Mouse (Mus musculus) intestine, embryonic 15.5 days (tissue): ENCODE measurements around the gene Chadl. TPM values are rescaled to one million over a fixed set of nuclear protein-coding genes. Genes with fewer than 3 reads are reported as not detected.
"Not testable (repeated sequence)": the region's sequence is repeated elsewhere in the genome, so short reads cannot be mapped to it uniquely, and the experiment has no call there.

Experiments used
- ATAC-seq: fragments of 200-750 bp; cut with Nextera tagmentation; 2 replicates; pipeline ENCODE4 v1.8.0; 2017; ENCODE audit warnings: moderate TSS enrichment, moderate library complexity
- H3K27ac ChIP-seq: fragments of 300-500 bp; sonication (generic); 2 replicates; pipeline ENCODE4 v1.5.1; 2015; ENCODE audit warnings: mild to moderate bottlenecking, inconsistent platforms
- H3K27me3 ChIP-seq: fragments of 300-500 bp; sonication (generic); replicated peaks from 2 replicates; pipeline ENCODE4 v1.6.1; 2015; ENCODE audit warnings: inconsistent platforms
- H3K36me3 ChIP-seq: fragments of 300-500 bp; sonication (generic); 2 replicates; pipeline ENCODE4 v1.6.1; 2015; ENCODE audit warnings: inconsistent platforms
- H3K4me1 ChIP-seq: fragments of 300-500 bp; sonication (generic); replicated peaks from 2 replicates; pipeline ENCODE4 v1.6.1; 2015; ENCODE audit warnings: inconsistent platforms
- H3K4me2 ChIP-seq: fragments of 300-500 bp; sonication (generic); replicated peaks from 2 replicates; pipeline ENCODE4 v1.6.1; 2015; ENCODE audit warnings: mild to moderate bottlenecking, inconsistent platforms
- H3K4me3 ChIP-seq: fragments of 300-500 bp; sonication (generic); replicated peaks from 2 replicates; pipeline ENCODE4 v1.5.1; 2015; ENCODE audit warnings: inconsistent platforms
- H3K9ac ChIP-seq: fragments of 300-500 bp; sonication (generic); 2 replicates; pipeline ENCODE4 v1.6.1; 2015; ENCODE audit warnings: inconsistent platforms
- H3K9me3 ChIP-seq: fragments of 300-500 bp; sonication (generic); 2 replicates; pipeline ENCODE4 v1.6.1; 2016; ENCODE audit warnings: inconsistent platforms
- WGBS: fragments of 180-500 bp; shearing (Covaris S2); methylation state at CpG from one replicate; pipeline ENCODE4 v1.1.7; 2015; 5-methylcytosine and 5-hydroxymethylcytosine counted together
- polyA plus RNA-seq: library from polyadenylated mRNA; unstranded; fragments of >200 nt; fragmentation: Nextera tagmentation; extraction: Ambion mirVana; gene quantifications from 2 replicates; pipeline ENCODE4 v1.2.1, GENCODE M21; 2015

Gene Chadl
- polyA plus RNA-seq, result 2.8 and 2.9 TPM in 2 replicates

GRCm38 (mm10) chr15:81697175-81697574, at the start of gene Chadl:
Gene Chadl, minus strand, starts transcription at chr15:81697287.
- no peak within 1 kb of the TSS for H3K4me2 ChIP-seq
- WGBS, result 53% methylated on average over 7 of the region's 7 CpGs
- H3K36me3 ChIP-seq, result no peaks in the 10 kb centered on the region
- H3K9ac ChIP-seq, result no peak within 1 kb of the TSS
- peaks cover 35% of the 10 kb centered on the region for H3K27me3 ChIP-seq
- no peak within 1 kb of the TSS for H3K27ac ChIP-seq
- H3K9me3 ChIP-seq, result no peaks in the 10 kb centered on the region
- peaks cover 14% of the 10 kb centered on the region for H3K4me1 ChIP-seq
- H3K4me3 ChIP-seq, result no peak within 1 kb of the TSS
- no peak for ATAC-seq

GRCm38 (mm10) chr15:81745601-81746114, 48.6 kb upstream of the Chadl start:
- Histone ChIP-seq H3K9me3 (no peaks in the 10 kb centered on the region), H3K27me3 (no peaks in the 10 kb centered on the region), H3K4me1 (peaks cover 10% of the 10 kb centered on the region), H3K27ac (peak overlapping the region; percentile 92), H3K4me3 (peak overlapping the region; percentile 93), H3K36me3 (no peaks in the 10 kb centered on the region), H3K4me2 (peak overlapping the region; percentile 89), H3K9ac (peak overlapping the region; percentile 94)
- 1% methylated on average over 33 of the region's 33 CpGs for WGBS
- peak; percentile 70 for ATAC-seq

- H3K9me3 ChIP-seq, result no peaks in the 10 kb centered on the region
- peak within 1 kb of the TSS; percentile 89 for H3K4me2 ChIP-seq
- ATAC-seq, result peak; percentile 88
- H3K4me1 ChIP-seq, result peaks cover 10% of the 10 kb centered on the region
- peak within 1 kb of the TSS; percentile 94 for H3K9ac ChIP-seq
- no peaks in the 10 kb centered on the region for H3K27me3 ChIP-seq
- under 1% methylated on average over 65 of the region's 65 CpGs for WGBS
- no peaks in the 10 kb centered on the region for H3K36me3 ChIP-seq
- peak within 1 kb of the TSS; percentile 93 for H3K4me3 ChIP-seq
- peak within 1 kb of the TSS; percentile 92 for H3K27ac ChIP-seq
These were observed 48.0 kb upstream of the Chadl start, which contains the start of the genes Zc3h7b and Rangap1 for GRCm38 (mm10) chr15:81744992-81745600. Gene Zc3h7b, plus strand, starts transcription at chr15:81745057. Gene Rangap1, minus strand, starts transcription at chr15:81745530.

GRCm38 (mm10) chr15:81742368-81742767, 45.3 kb upstream of the Chadl start:
- not testable (repeated sequence) for H3K36me3 ChIP-seq, H3K4me3 ChIP-seq, H3K9ac ChIP-seq, H3K4me1 ChIP-seq, H3K9me3 ChIP-seq, H3K4me2 ChIP-seq, ATAC-seq, H3K27me3 ChIP-seq, H3K27ac ChIP-seq
- 28% methylated on average over 2 of the region's 2 CpGs for WGBS

GRCm38 (mm10) chr15:81739924-81740323, 42.8 kb upstream of the Chadl start:
- H3K9me3 ChIP-seq, result no peaks in the 10 kb centered on the region
- H3K9ac ChIP-seq, result no peak overlapping the region
- ATAC-seq, result no peak
- H3K36me3 ChIP-seq, result no peaks in the 10 kb centered on the region
- no peak overlapping the region for H3K27ac ChIP-seq
- H3K4me1 ChIP-seq, result peaks cover 3% of the 10 kb centered on the region; the same call in 1 of the 2 replicates
- H3K4me2 ChIP-seq, result no peak overlapping the region
- no peaks in the 10 kb centered on the region for H3K27me3 ChIP-seq
- 9% methylated on average over 2 of the region's 2 CpGs for WGBS
- no peak overlapping the region for H3K4me3 ChIP-seq

- H3K9ac ChIP-seq, result no peak overlapping the region
- no peak overlapping the region for H3K4me3 ChIP-seq
- no peaks in the 10 kb centered on the region for H3K9me3 ChIP-seq
- 74% methylated on average over 3 of the region's 3 CpGs for WGBS
- H3K36me3 ChIP-seq, result no peaks in the 10 kb centered on the region
- ATAC-seq, result no peak
- H3K4me1 ChIP-seq, result peaks cover under 1% of the 10 kb centered on the region; the same call in 1 of the 2 replicates
- no peaks in the 10 kb centered on the region for H3K27me3 ChIP-seq
- no peak overlapping the region for H3K27ac ChIP-seq
- H3K4me2 ChIP-seq, result no peak overlapping the region
These were observed 42.2 kb upstream of the Chadl start for GRCm38 (mm10) chr15:81739296-81739695.

GRCm38 (mm10) chr15:81735075-81735474, 38.0 kb upstream of the Chadl start:
- Histone ChIP-seq H3K9me3 (no peaks in the 10 kb centered on the region), H3K4me1 (no peaks in the 10 kb centered on the region), H3K27ac (no peak overlapping the region), H3K4me3 (no peak overlapping the region), H3K27me3 (no peaks in the 10 kb centered on the region), H3K4me2 (no peak overlapping the region), H3K36me3 (no peaks in the 10 kb centered on the region), H3K9ac (no peak overlapping the region)
- 48% methylated on average over 3 of the region's 3 CpGs for WGBS
- no peak for ATAC-seq

GRCm38 (mm10) chr15:81729792-81730635, 32.9 kb upstream of the Chadl start:
- Histone ChIP-seq H3K9ac (peak overlapping the region; percentile 93), H3K27me3 (no peaks in the 10 kb centered on the region), H3K4me3 (peak overlapping the region; percentile 87), H3K9me3 (no peaks in the 10 kb centered on the region), H3K4me2 (peak overlapping the region; percentile 86), H3K36me3 (0 out of 2 replicates have a peak, but pooled peaks cover 4% of the 10 kb centered on the region), H3K27ac (peak overlapping the region; percentile 78), H3K4me1 (peaks cover 9% of the 10 kb centered on the region)
- WGBS, result 5% methylated on average over 41 of the region's 41 CpGs
- ATAC-seq, result peak; percentile 99

- H3K4me1 ChIP-seq, result peaks cover 9% of the 10 kb centered on the region
- H3K4me3 ChIP-seq, result peak overlapping the region; percentile 87
- H3K36me3 ChIP-seq, result 0 out of 2 replicates have a peak, but pooled peaks cover 4% of the 10 kb centered on the region
- no peaks in the 10 kb centered on the region for H3K27me3 ChIP-seq
- peak overlapping the region; percentile 78 for H3K27ac ChIP-seq
- WGBS, result under 1% methylated on average over 49 of the region's 49 CpGs
- H3K4me2 ChIP-seq, result peak overlapping the region; percentile 86
- no peaks in the 10 kb centered on the region for H3K9me3 ChIP-seq
- H3K9ac ChIP-seq, result peak overlapping the region; percentile 93
- peak; percentile 69 for ATAC-seq
These were observed 32.2 kb upstream of the Chadl start for GRCm38 (mm10) chr15:81729241-81729791.

GRCm38 (mm10) chr15:81725965-81726364, 28.9 kb upstream of the Chadl start:
- Histone ChIP-seq H3K36me3 (peaks cover 10% of the 10 kb centered on the region; the same call in 1 of the 2 replicates), H3K4me2 (no peak overlapping the region), H3K4me1 (peaks cover 9% of the 10 kb centered on the region), H3K9me3 (no peaks in the 10 kb centered on the region), H3K9ac (no peak overlapping the region), H3K27ac (no peak overlapping the region), H3K27me3 (no peaks in the 10 kb centered on the region), H3K4me3 (no peak overlapping the region)
- ATAC-seq, result no peak
- WGBS, result 93% methylated on average over 8 of the region's 8 CpGs

GRCm38 (mm10) chr15:81723653-81724052, 26.6 kb upstream of the Chadl start:
- 68% methylated on average over 11 of the region's 11 CpGs for WGBS
- peaks cover 9% of the 10 kb centered on the region; the same call in 1 of the 2 replicates for H3K4me1 ChIP-seq
- no peak overlapping the region; the same call in 1 of the 2 replicates for H3K9ac ChIP-seq
- H3K27me3 ChIP-seq, result no peaks in the 10 kb centered on the region
- H3K27ac ChIP-seq, result peak overlapping the region; percentile 36; the same call in 1 of the 2 replicates
- H3K4me3 ChIP-seq, result no peak overlapping the region
- ATAC-seq, result peak; percentile 88
- H3K9me3 ChIP-seq, result no peaks in the 10 kb centered on the region
- peaks cover 29% of the 10 kb centered on the region for H3K36me3 ChIP-seq
- peak overlapping the region; percentile 26; the same call in 1 of the 2 replicates for H3K4me2 ChIP-seq

GRCm38 (mm10) chr15:81722361-81722760, 25.3 kb upstream of the Chadl start:
- Histone ChIP-seq H3K27ac (no peak overlapping the region), H3K4me2 (no peak overlapping the region), H3K27me3 (no peaks in the 10 kb centered on the region), H3K9me3 (no peaks in the 10 kb centered on the region), H3K4me1 (no peaks in the 10 kb centered on the region), H3K36me3 (peaks cover 39% of the 10 kb centered on the region), H3K4me3 (no peak overlapping the region), H3K9ac (no peak overlapping the region)
- 92% methylated on average over 5 of the region's 5 CpGs for WGBS
- ATAC-seq, result no peak
